Mouse (Mus musculus) kidney, adult 9 months (tissue): ENCODE results near the gene Pex11b.
"Not testable (repeated sequence)": the region's sequence is repeated elsewhere in the genome, so short reads cannot be mapped to it uniquely, and the experiment has no call there.

ENCODE experiments used
- DNase-seq: peaks from one replicate; pipeline ENCODE4 v3.0.0; 2022

Pex11b gene

GRCm38 (mm10) chr3:96678456-96678855 is 43.3 kb downstream of the Pex11b start:
- no peak for DNase-seq

DNA sequence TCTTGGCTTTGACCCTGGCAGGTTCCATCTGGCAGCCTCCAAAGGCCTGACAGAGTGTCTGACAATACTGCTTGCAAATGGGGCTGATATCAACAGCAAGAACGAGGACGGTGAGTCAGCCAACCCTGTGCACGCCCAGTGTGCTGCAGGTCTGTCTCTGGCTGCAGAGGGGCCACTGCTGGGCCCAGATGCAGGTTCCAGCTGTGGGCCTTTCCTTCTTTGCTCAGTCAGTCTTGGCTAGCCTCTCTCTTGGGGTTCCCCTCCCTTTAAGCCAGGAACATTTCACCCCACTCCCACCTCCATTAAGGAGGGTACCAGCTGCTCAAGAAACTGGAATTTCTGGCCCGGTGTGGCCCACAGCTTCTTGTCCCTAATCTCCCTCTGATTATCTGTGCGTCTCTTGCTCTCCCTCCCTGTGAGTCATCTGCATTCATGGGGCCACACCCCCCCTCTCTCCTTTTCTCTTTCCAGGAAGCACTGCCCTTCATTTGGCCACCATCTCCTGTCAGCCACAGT is 44.0 kb downstream of the Pex11b start:
- no peak for DNase-seq

GRCm38 (mm10) chr3:96680269-96680956 is 45.2 kb downstream of the Pex11b start:
- no peak for DNase-seq

DNA sequence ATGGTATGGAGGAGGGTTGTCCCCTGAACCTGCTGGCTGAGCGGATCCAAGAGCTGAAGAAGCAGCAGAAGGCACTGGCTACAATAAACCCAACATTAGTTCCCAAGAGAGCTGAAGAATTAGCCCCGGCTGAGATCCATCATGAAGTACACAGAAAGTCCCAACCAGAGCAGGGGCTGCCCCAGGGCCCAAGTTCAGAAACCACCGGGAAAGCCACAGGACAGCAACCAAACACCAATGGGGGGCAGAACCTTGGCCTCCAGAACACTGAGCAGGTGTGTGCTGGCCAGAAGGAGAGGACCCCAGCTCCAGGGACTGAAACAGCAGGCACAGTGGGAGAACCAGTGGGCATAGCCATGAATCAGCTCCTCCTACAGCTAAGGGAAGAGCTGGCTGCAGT is 48.3 kb downstream of the Pex11b start:
- no peak for DNase-seq

GRCm38 (mm10) chr3:96684151-96684821 is 49.1 kb downstream of the Pex11b start:
- no peak for DNase-seq

DNA sequence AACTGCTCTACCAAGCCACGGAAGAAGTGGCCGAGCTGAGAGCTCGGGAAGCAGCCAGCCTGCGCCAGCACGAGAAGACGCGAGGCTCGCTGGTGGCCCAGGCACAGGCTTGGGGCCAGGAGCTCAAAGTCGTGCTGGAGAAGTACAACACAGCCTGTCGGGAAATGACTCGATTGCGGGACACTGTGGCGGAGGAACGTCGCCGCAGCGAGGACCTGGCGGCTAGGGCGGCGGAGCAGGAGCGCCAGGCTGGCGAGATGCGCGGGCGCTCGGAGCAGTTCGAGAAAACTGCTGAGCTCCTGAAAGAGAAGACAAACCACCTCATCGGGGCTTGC is 49.6 kb downstream of the Pex11b start:
- DNase-seq = no peak

DNA sequence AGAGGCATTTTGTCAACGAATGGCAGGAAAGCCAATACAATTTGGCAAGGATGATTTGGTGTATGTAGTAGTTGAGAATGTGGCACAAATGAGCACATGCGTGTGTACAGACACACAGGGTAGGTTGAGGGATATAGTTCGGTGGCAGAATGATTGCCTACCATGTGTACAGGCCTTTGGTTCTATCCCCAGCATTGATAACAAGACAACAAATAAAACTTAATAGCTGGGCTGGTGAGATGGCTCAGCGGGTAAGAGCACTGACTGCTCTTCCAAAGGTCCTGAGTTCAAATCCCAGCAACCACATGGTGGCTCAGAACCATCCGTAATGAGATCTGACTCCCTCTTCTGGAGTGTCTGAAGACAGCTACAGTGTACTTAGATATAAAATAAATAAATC is 50.9 kb downstream of the Pex11b start:
- not testable (repeated sequence) for DNase-seq

- no peak for DNase-seq
Observed at GRCm38 (mm10) chr3:96688854-96689253, 53.7 kb downstream of the Pex11b start.

- no peak for DNase-seq
Observed at GRCm38 (mm10) chr3:96690298-96690697, 55.1 kb downstream of the Pex11b start.

- no peak for DNase-seq
Observed at GRCm38 (mm10) chr3:96692506-96692905, 57.3 kb downstream of the Pex11b start.

- DNase-seq = no peak
Observed at GRCm38 (mm10) chr3:96693579-96693978, 58.4 kb downstream of the Pex11b start.
